ENCODE assay signal across 8 mouse cellular contexts in the genomic region with DNA sequence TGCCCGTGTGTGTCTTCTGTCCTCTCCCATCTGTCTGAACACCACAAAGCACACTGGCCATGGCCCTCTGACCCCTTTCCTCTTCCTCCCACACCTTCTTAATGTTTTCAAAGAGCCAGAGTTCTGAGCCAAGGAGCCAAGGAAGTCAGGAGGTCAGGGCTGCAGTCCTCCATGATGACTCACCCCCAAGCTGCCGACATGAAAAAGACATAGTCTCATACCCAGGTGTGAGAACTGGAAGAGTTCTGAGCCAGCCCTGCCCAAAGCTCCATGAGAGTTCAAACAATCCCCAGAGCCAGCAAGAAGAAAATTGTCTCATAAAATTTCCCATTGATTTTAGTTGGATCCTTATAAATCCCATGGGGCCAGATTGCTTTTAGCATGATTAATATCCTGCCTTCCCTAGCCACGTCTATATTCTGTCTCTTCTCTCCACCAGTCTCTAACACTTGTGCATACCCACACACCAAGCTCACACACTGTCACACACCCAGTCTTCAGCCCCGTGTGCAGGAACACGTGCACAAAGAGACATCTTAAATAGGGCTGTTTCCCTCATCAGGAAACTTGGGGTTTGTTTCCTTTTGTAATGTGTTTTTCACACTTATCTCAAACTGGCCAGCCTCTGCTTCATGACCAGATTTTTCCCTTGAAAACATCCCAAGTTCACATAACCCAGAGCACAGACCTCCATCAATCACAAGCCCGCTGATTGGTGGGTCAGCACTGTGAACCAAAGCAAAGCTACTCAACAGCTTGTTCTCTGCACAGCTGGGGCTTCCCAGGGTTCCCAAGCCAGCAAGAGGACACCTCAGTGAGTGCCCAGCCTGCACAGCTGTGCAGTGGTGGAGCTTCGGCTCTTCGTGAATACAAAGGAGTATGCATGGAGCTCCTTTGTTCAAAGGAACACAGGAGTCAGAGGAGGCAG.
DNase-seq lines count a peak whose midpoint lies in the region; ATAC-seq and TF ChIP-seq lines count a peak whose summit lies in the region.

No protein-coding gene starts in this region.

- peak overlapping the region; percentile 57 for H3K27ac ChIP-seq in lung, postnatal 0 days (ENCODE audit: low read length)

- no peak for TF ChIP-seq CTCF in lung, postnatal 0 days (IDR thresholded peaks at IDR 0.05)

- WGBS in lung, postnatal 0 days: 35% methylated on average over 8 of the region's 8 CpGs

- peak; percentile 40 for DNase-seq in embryo, embryonic 10 days (ENCODE audit: low spot score)
- DNase-seq in embryo, embryonic 9.5 days (ENCODE audit: extremely low spot score): no peak
- DNase-seq in gastrocnemius, postnatal 14 days: peak; percentile 76
- peak; percentile 43 for DNase-seq in kidney, adult 11 months
- peak; percentile 79 for DNase-seq in lung, postnatal 0 days (ENCODE audit: low spot score)
- DNase-seq in thymus, postnatal 36 days: no peak

- peak; percentile 91 for ATAC-seq in lung, postnatal 0 days
- ATAC-seq in erythroid progenitor cell, adult 5-6 weeks (replicated peaks; ENCODE audit: low FRiP score, poor library complexity, severe bottlenecking): no peak
- ATAC-seq in CD4-positive, CD25-positive, alpha-beta regulatory T cell, adult 4 months: no peak

- intact Hi-C loops in gastrocnemius, postnatal 14 days (cut with DNase I; ENCODE audit: low total_unique reads): no loop called here

- no peaks in the 10 kb centered on the region for H3K36me3 ChIP-seq in lung, postnatal 0 days (ENCODE audit: insufficient read depth, low read length)

- no peak overlapping the region for H3K4me3 ChIP-seq in lung, postnatal 0 days (ENCODE audit: low read depth, low read length)

- no peaks in the 10 kb centered on the region for H3K9me3 ChIP-seq in lung, postnatal 0 days (ENCODE audit: low read length)

- no peak overlapping the region for H3K4me2 ChIP-seq in lung, postnatal 0 days (replicated peaks; ENCODE audit: low read depth, low read length)

- H3K27me3 ChIP-seq in lung, postnatal 0 days (replicated peaks; ENCODE audit: insufficient read depth, low read length): no peaks in the 10 kb centered on the region

- TF ChIP-seq EP300 in lung, postnatal 0 days (IDR thresholded peaks at IDR 0.05): no peak; the same call in 1 of the 2 replicates

- H3K9ac ChIP-seq in lung, postnatal 0 days (replicated peaks; ENCODE audit: low read depth): no peak overlapping the region

- H3K4me1 ChIP-seq in lung, postnatal 0 days (ENCODE audit: insufficient read depth, low read depth, low read length): peaks cover 5% of the 10 kb centered on the region

Comparison
In these comparisons a context has a peak if more than half of its experiments do, and no peak if none do; other contexts are left out.
1. DNase-seq: peak in embryo, embryonic 10 days (single experiment), gastrocnemius, postnatal 14 days (single experiment), kidney, adult 11 months (single experiment) and lung, postnatal 0 days (single experiment); none in embryo, embryonic 9.5 days (single experiment) and thymus, postnatal 36 days (0 of 2).